Comparison of ENCODE assay signal across 22 mouse cellular contexts in the genomic region with DNA sequence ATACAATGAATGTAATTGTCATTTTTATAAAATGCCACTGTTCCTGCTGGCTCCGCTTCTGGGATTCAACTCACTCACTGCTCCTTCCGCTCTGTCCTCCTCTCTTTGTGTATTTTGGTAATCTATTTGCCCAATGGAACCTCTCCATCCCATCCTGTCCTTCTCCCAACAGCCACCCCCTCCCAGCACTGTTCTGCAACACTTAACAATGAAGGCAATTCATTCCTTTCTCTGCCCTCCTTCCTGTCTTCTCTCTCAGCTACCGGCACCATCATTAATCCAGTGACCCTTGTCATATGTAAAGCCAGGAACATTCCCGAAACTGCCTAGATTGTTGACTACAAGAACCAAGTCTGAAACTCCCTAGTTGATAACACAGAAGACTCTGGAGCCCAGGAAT. TPM values are rescaled to one million over a fixed set of nuclear protein-coding genes. Genes with fewer than 3 reads are reported as not detected.
A peak's percentile ranks its signal among the peaks of the same experiment; 100 is the strongest.
DNase-seq lines count a peak whose midpoint lies in the region; ATAC-seq and TF ChIP-seq lines count a peak whose summit lies in the region.
"Had no signal": no experiment of that assay in that cellular context is flagged by ENCODE, and none has a peak within 500 bp of the region (broad histone marks: within the 10 kb centered on the region; RNA-seq: fewer than 3 reads in every experiment).

No protein-coding gene starts in this region.

- WGBS in forebrain, embryonic 11.5 days: 69% methylated on average over 4 of the region's 4 CpGs
- WGBS in forebrain, embryonic 10.5 days: 82% methylated on average over 4 of the region's 4 CpGs
- 62% methylated on average over 4 of the region's 4 CpGs for WGBS in heart, embryonic 13.5 days
- 61% methylated on average over 4 of the region's 4 CpGs for WGBS in heart, adult 2 months
- 45% methylated on average over 4 of the region's 4 CpGs for WGBS in lung, embryonic 16.5 days

- no peak for TF ChIP-seq POLR2A in heart, adult 2 months (IDR thresholded peaks at IDR 0.05; ENCODE audit: insufficient read depth, low read depth, low read length)

- TF ChIP-seq CTCF in heart, adult 2 months (IDR thresholded peaks at IDR 0.05): no peak

- peak; percentile 13 for DNase-seq in forebrain, embryonic 11.5 days (ENCODE audit: low spot score)
- DNase-seq in forebrain, embryonic 10.5 days (ENCODE audit: extremely low spot score, low spot score): no peak
- DNase-seq in heart, adult 2 months: no peak
- DNase-seq in lung, postnatal 36 days: no peak
- DNase-seq in R1 (ENCODE audit: low read depth, low spot score): peak; percentile 73
- no peak for DNase-seq in embryo, embryonic 11 days
- DNase-seq: adrenal gland, adult 8-10 months; adrenal gland, postnatal 25 days; cerebellum, adult 11-12 months; cerebellum, adult 8-10 months; cerebellum, postnatal 10 days; cerebellum, postnatal 36 days; gastrocnemius, postnatal 14 days had no signal

- no peak overlapping the region for H3K9ac ChIP-seq in forebrain, embryonic 11.5 days (ENCODE audit: low read length)
- 0 out of 2 replicates have a peak overlapping the region, but pooled peaks have one; percentile 19 for H3K9ac ChIP-seq in heart, embryonic 13.5 days
- no peak overlapping the region for H3K9ac ChIP-seq in heart, adult 2 months (ENCODE audit: low read depth, low read length)
- no peak overlapping the region for H3K9ac ChIP-seq in lung, embryonic 16.5 days (ENCODE audit: low read length)
- H3K9ac ChIP-seq: forebrain, embryonic 12.5 days; forebrain, embryonic 15.5 days; heart, embryonic 15.5 days; hindbrain, embryonic 12.5 days; hindbrain, embryonic 15.5 days had no signal

- TF ChIP-seq EP300 in heart, adult 2 months (IDR thresholded peaks at IDR 0.05; ENCODE audit: insufficient read depth, low read depth, low read length): no peak

- no peak for ATAC-seq in forebrain, embryonic 11.5 days (replicated peaks; ENCODE audit: low FRiP score)
- ATAC-seq in heart, embryonic 13.5 days (ENCODE audit: extremely low read depth, insufficient number of reproducible peaks, low FRiP score, low TSS enrichment): no peak
- no peak for ATAC-seq in lung, embryonic 16.5 days (ENCODE audit: low read depth)
- ATAC-seq: forebrain, embryonic 15.5 days; intestine, postnatal 0 days had no signal

- H3K4me2 ChIP-seq in forebrain, embryonic 11.5 days (ENCODE audit: low read depth, low read length, severe bottlenecking): no peak overlapping the region
- H3K4me2 ChIP-seq in heart, embryonic 13.5 days: no peak overlapping the region
- no peak overlapping the region for H3K4me2 ChIP-seq in lung, embryonic 16.5 days (ENCODE audit: low read depth, low read length)
- H3K4me2 ChIP-seq: forebrain, embryonic 12.5 days; forebrain, embryonic 15.5 days; heart, embryonic 15.5 days; hindbrain, embryonic 12.5 days; hindbrain, embryonic 15.5 days had no signal

- H3K36me3 ChIP-seq in forebrain, embryonic 11.5 days (ENCODE audit: control insufficient read depth, insufficient read depth, low read length): no peaks in the 10 kb centered on the region
- no peaks in the 10 kb centered on the region for H3K36me3 ChIP-seq in forebrain, embryonic 10.5 days (replicated peaks)
- peaks cover 11% of the 10 kb centered on the region for H3K36me3 ChIP-seq in heart, embryonic 13.5 days
- peaks cover 4% of the 10 kb centered on the region for H3K36me3 ChIP-seq in heart, adult 2 months (ENCODE audit: control insufficient read depth, insufficient read depth, low read length)
- H3K36me3 ChIP-seq in lung, embryonic 16.5 days (ENCODE audit: control insufficient read depth, insufficient read depth, low read length): no peaks in the 10 kb centered on the region
- H3K36me3 ChIP-seq: forebrain, embryonic 12.5 days; forebrain, embryonic 15.5 days; heart, embryonic 15.5 days; hindbrain, embryonic 12.5 days; hindbrain, embryonic 15.5 days had no signal

- intact Hi-C loops in heart, adult 2 months (cut with DNase I): no loop called here

- no peak overlapping the region for H3K4me3 ChIP-seq in forebrain, embryonic 11.5 days (ENCODE audit: low read depth, low read length)
- H3K4me3 ChIP-seq in forebrain, embryonic 10.5 days: no peak overlapping the region
- no peak overlapping the region for H3K4me3 ChIP-seq in heart, embryonic 13.5 days
- H3K4me3 ChIP-seq in heart, adult 2 months: no peak overlapping the region
- no peak overlapping the region for H3K4me3 ChIP-seq in lung, embryonic 16.5 days (ENCODE audit: low read length)
- H3K4me3 ChIP-seq: forebrain, embryonic 12.5 days; forebrain, embryonic 15.5 days; heart, embryonic 10.5 days; heart, embryonic 15.5 days; hindbrain, embryonic 12.5 days; hindbrain, embryonic 15.5 days had no signal

- no peaks in the 10 kb centered on the region; the same call in 1 of the 2 replicates for H3K4me1 ChIP-seq in forebrain, embryonic 11.5 days (replicated peaks; ENCODE audit: control insufficient read depth, insufficient read depth, low read length)
- H3K4me1 ChIP-seq in forebrain, embryonic 10.5 days: peaks cover 32% of the 10 kb centered on the region
- H3K4me1 ChIP-seq in heart, embryonic 13.5 days: peaks cover 37% of the 10 kb centered on the region
- H3K4me1 ChIP-seq in heart, adult 2 months (ENCODE audit: control insufficient read depth, insufficient read depth, low read length): peaks cover 8% of the 10 kb centered on the region
- H3K4me1 ChIP-seq in lung, embryonic 16.5 days (replicated peaks; ENCODE audit: control insufficient read depth, insufficient read depth, low read length): peaks cover 17% of the 10 kb centered on the region

- no peak overlapping the region for H3K27ac ChIP-seq in forebrain, embryonic 11.5 days (ENCODE audit: low read depth, low read length)
- no peak overlapping the region for H3K27ac ChIP-seq in forebrain, embryonic 10.5 days
- H3K27ac ChIP-seq in heart, embryonic 13.5 days (replicated peaks): peak overlapping the region; percentile 36
- H3K27ac ChIP-seq in heart, adult 2 months: no peak overlapping the region
- H3K27ac ChIP-seq in lung, embryonic 16.5 days (ENCODE audit: low read length): 0 out of 2 replicates have a peak overlapping the region, but pooled peaks have one; percentile 8
- H3K27ac ChIP-seq: forebrain, embryonic 12.5 days; forebrain, embryonic 15.5 days; heart, embryonic 10.5 days; heart, embryonic 15.5 days; hindbrain, embryonic 12.5 days; hindbrain, embryonic 15.5 days had no signal

- peaks cover 2% of the 10 kb centered on the region; the same call in 1 of the 2 replicates for H3K27me3 ChIP-seq in forebrain, embryonic 11.5 days (ENCODE audit: control insufficient read depth, insufficient read depth, low read length)
- H3K27me3 ChIP-seq in forebrain, embryonic 10.5 days (ENCODE audit: poor library complexity, severe bottlenecking): peaks cover 24% of the 10 kb centered on the region
- H3K27me3 ChIP-seq in heart, embryonic 13.5 days (replicated peaks): no peaks in the 10 kb centered on the region
- no peaks in the 10 kb centered on the region for H3K27me3 ChIP-seq in heart, adult 2 months (ENCODE audit: control insufficient read depth, insufficient read depth, low read length)
- no peaks in the 10 kb centered on the region for H3K27me3 ChIP-seq in lung, embryonic 16.5 days (ENCODE audit: control insufficient read depth, insufficient read depth, low read depth, low read length)
- H3K27me3 ChIP-seq: heart, embryonic 15.5 days had no signal

- no peaks in the 10 kb centered on the region; the same call in 1 of the 2 replicates for H3K9me3 ChIP-seq in forebrain, embryonic 11.5 days (ENCODE audit: control insufficient read depth, low read length)
- H3K9me3 ChIP-seq in forebrain, embryonic 10.5 days: no peaks in the 10 kb centered on the region
- peaks cover 4% of the 10 kb centered on the region; the same call in 1 of the 2 replicates for H3K9me3 ChIP-seq in heart, embryonic 13.5 days
- 0 out of 2 replicates have a peak, but pooled peaks cover 2% of the 10 kb centered on the region for H3K9me3 ChIP-seq in lung, embryonic 16.5 days (ENCODE audit: control insufficient read depth, low read length)
- H3K9me3 ChIP-seq: forebrain, embryonic 12.5 days; forebrain, embryonic 15.5 days; heart, embryonic 10.5 days; heart, embryonic 15.5 days; hindbrain, embryonic 12.5 days; hindbrain, embryonic 15.5 days had no signal

- 0 out of 2 replicates have a peak, but pooled peaks cover 1% of the 10 kb centered on the region for H3K79me2 ChIP-seq in heart, adult 2 months (replicated peaks; ENCODE audit: control insufficient read depth, insufficient read depth, low read length)

RNA-seq across cellular contexts. Expression of gene Ggta1, which starts 4.6 kb away (rescaled TPM):
- polyA plus RNA-seq in forebrain, embryonic 11.5 days (2014; fragmentation: Nextera tagmentation; extraction: Ambion mirVana): 5.1 and 7.2 TPM in 2 replicates
- 6.4 TPM in 2 replicates for polyA plus RNA-seq in forebrain, embryonic 10.5 days (2016; fragmentation: Nextera tagmentation; extraction: Ambion mirVana)
- polyA plus RNA-seq in heart, embryonic 13.5 days (2015; fragmentation: Nextera tagmentation; extraction: Ambion mirVana): 30.9 and 32.5 TPM in 2 replicates
- 10 to 100 TPM; 15.4 to 15.5 TPM for total RNA-seq in heart, adult 2 months (2021)
- polyA plus RNA-seq in heart, adult 2 months (2012; rRNA removed): 8.6 and 16.0 TPM in 2 replicates
- 21.6 and 21.9 TPM in 2 replicates for polyA plus RNA-seq in lung, embryonic 16.5 days (2015; fragmentation: Nextera tagmentation; extraction: Ambion mirVana)

Comparison
In these comparisons a context has a peak if more than half of its experiments do, and no peak if none do; other contexts are left out.
1. DNase-seq: peak in forebrain, embryonic 11.5 days (single experiment) and R1 (single experiment); none in forebrain, embryonic 10.5 days (single experiment), heart, adult 2 months (0 of 2), lung, postnatal 36 days (single experiment) and embryo, embryonic 11 days (single experiment).
2. H3K27ac ChIP-seq: peak in heart, embryonic 13.5 days (single experiment) and lung, embryonic 16.5 days (single experiment); none in forebrain, embryonic 11.5 days (single experiment), forebrain, embryonic 10.5 days (single experiment) and heart, adult 2 months (single experiment).